Mouse (Mus musculus) yolk sac, embryonic 10.5 days (tissue): ENCODE data around the gene Zbtb46.
"Not testable (repeated sequence)": the region's sequence is repeated elsewhere in the genome, so short reads cannot be mapped to it uniquely, and the experiment has no call there.

Source experiments
- DNase-seq: peaks from one replicate; pipeline ENCODE4 v3.0.0-alpha.2; 2017; ENCODE audit warnings: low spot score

The Zbtb46 gene

DNA sequence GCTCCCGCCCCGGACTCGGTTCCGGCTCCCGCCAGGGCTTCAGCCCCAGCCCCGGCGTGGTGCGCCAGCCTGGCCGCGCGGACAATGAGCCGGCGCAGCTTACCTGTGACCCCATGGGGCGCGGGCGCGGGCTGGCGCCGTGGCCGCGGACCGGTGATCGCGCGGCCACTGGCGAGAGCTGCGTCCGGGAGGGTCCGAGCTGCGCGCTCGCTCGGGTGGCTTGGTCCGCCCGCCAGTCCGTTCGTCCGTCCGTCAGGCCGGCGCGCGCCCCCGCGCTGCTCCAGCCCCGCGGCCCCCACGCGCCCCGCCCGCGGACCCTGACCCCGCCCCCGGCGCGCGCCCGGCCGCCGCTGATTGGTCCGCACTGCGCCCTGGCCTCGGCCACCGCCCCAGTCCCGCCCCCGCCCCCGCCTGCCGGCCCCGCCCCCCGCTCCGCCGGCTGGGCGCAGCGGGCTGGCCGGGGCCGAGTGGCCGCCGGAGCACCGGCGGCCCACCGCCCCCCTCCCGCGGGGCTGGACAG, at the start of gene Zbtb46:
Gene Zbtb46, minus strand, starts transcription at position 274 of the 520 bp plus-strand sequence.
- DNase-seq, result peak; percentile 88

DNA sequence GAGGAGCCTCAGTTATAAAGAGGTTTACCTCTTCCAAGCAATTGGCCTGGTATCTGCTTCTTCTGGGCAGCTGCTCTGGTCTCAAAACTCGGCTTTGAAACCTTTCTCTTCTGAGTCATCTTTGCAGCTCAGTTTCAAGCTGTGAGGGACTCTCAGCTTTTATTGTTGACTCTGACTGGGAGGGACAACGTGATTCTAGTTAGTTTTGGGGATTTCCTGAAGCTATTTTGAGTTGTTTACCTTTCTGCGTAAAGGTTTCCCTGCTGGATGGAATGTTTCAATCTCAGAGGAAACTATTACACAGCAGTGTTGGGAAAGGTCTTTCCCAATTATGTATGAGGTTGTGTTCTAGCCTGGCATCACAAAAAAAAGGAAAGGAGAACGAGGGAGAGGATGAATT, 39.4 kb upstream of the Zbtb46 start:
- no peak for DNase-seq

GRCm38 (mm10) chr2:181497548-181497875, 38.3 kb upstream of the Zbtb46 start:
- no peak for DNase-seq

DNA sequence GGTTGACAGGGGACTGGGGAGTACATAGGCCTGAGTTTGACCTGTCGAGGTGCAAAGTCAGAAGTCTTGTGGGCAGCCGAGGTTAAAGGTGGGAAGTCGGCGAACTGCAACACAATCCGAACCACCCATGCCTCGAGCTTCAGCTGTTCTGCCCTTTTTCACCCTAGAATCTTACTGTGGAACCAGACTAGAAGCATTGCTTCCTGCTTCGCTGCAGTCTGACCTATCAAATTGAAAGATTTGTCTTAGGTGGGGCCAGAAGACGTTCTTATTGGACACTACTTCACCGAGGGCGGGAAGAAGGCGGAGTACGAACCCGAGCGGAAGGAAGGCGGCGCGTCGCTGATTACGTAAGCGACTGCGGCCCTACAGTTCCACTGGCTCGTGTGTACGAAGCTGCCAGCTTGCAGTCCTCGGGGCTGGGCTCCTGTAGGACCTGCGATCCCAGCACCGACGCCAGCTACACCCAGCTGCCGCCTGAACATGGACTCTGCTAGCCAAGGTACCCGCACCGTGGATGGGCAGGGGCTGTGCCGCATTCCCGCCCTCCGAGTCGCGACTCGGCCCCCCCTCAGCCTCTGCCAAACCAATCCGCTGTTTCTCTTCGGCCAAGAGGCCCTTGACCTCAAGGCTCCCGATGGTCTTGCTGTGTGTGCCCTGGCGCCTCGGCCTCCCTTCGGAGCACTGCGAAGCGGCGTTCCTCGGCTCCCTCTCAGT, 37.8 kb upstream of the Zbtb46 start, which contains the start of gene Tpd52l2:
Gene Tpd52l2, plus strand, starts transcription at position 312 of the 717 bp plus-strand sequence.
- DNase-seq, result peak; percentile 96

DNA sequence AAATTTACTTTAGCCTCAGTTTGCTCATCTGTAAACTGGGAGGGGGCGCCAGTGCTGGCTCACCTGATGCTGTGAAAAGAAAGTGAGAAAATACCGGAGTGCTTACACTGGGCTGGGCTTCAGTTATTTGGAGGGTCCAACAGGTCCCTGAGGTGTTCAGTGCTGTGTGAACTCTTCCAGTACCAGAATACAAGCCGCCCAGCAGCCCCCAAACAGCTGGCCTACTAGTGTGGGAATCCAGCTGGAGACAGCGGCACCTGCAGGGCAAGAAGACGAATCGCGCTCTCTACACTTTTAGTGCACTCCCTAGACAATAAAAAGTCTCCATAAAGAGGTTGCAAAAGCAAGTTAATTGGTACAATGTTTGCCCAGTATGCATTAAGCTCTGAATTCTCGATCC, 37.1 kb upstream of the Zbtb46 start:
- DNase-seq, result peak; percentile 62

DNA sequence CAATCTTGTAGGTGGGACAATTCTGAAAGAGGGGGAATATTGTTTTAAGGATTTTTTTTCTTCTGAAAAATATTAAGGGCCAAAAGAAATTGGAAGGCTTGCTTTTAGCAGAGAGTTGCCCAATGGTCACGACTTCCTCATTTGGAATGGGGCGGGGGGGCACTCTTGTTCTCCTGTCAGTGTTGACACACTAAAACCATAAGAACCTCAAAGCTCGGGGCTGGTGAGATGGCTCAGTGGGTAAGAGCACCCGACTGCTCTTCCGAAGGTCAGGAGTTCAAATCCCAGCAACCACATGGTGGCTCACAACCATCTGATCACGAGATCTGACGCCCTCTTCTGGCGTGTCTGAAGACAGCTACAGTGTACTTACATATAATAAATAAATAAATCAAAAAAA, 36.6 kb upstream of the Zbtb46 start:
- not testable (repeated sequence) for DNase-seq

- no peak for DNase-seq
Observed at GRCm38 (mm10) chr2:181494266-181494945, 35.2 kb upstream of the Zbtb46 start.

GRCm38 (mm10) chr2:181493156-181493927, 34.1 kb upstream of the Zbtb46 start, which contains the start of gene Abhd16b:
Abhd16b (plus strand) TSS chr2:181493206.
- no peak for DNase-seq

- DNase-seq, result no peak
Observed at GRCm38 (mm10) chr2:181492206-181492605, 33.0 kb upstream of the Zbtb46 start.

- no peak for DNase-seq
Observed at GRCm38 (mm10) chr2:181491432-181492205, 32.4 kb upstream of the Zbtb46 start.

DNA sequence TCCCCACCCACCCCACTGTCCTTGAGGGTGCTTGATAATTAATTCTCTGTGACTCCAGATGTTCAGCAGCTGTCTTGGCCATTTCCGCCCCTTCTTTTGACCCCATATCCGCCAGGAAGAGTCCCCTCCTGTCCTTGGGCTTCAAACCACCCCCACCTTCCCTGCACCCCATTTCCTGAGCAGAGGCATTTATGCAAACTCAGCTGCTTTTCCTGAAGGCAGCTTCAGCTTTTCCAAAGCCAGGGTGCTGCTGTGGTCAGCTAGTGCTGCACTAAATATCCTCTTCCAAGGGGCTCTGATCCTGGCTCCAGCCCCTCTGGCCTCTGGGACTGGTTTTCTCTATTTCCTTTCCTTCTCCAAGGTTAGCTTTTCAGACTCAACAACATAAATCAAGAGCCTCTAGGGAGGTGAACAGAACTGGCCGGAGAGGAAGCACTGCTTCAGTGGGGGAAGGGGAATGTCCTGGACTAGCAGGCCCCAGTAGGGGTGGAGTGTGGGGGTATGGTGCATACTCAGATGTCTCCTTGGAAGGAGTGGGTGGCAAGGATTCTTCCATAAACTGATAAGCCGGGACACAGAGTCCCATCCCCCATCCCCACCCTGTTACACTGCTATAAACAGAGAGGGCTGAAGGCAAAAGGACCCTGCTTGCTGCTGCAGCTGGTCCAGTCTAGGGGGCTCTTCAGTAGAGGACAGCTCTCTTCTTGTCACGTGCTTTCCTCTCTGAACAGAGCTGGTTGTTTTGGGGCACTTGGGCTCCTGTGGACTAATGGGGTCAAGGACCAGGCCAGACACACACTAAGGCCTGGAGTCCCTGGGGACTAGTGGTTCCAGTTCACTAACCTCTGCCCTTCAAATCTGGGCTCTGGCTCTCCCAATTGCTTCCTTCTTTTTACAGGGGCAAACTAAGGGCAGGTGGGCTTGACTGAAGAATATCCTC, 28.4 kb upstream of the Zbtb46 start:
- DNase-seq, result peak; percentile 83

DNA sequence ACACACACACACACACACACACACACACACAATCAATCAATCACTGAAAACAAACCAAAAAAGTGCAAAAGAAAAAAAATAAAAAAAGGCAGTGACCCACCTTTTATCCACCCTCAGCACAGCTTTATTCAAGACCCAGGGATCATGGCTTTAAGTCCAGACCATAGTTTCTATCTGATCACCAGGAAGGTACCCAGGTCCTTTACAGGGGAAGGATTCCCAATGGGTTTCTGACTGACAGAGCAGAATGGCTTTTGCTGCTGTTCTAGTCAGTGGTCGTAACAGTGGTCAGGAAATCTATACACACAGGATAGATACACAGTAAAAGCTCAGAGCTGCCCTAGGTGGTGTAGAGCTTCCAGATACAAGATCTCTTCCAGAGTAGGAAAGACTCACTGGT, 26.5 kb upstream of the Zbtb46 start:
- no peak for DNase-seq

DNA sequence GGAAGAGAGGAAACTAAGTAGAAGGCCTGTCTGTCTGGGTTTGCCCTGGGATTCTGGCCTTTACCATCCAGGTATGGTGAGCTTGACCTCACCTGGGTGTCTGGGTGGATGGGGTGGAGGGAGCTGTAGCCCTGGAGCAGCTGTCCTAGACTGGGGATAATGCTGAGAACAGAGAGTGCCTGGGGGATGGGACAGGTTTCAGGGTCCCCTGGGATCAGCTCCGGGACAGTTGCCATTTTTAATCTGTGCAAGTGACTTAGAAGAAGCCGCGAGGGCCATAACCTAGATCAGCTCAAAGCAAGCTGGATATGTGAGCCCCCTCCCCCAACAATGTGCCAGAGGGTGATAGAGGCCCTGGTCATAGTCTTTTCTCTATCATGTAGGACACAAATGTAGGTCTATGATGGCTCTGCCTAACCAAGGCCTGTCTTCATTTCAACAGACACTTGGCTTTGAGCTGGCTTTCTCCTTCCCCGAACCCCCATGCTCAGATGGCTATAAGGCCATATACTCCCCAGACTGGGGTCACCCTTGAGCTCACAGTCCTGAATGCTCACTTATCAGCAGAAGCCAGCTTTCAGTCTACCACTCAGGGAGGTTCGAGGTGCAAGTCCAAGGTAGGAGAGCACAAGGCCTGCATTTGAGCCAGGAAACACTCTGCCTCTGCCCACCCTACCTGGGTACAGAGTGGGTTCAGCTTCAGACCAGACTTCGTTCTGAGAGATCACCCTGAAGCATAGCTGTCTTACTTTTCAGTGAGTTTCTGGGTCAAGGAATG, 25.4 kb upstream of the Zbtb46 start:
- DNase-seq, result no peak

DNA sequence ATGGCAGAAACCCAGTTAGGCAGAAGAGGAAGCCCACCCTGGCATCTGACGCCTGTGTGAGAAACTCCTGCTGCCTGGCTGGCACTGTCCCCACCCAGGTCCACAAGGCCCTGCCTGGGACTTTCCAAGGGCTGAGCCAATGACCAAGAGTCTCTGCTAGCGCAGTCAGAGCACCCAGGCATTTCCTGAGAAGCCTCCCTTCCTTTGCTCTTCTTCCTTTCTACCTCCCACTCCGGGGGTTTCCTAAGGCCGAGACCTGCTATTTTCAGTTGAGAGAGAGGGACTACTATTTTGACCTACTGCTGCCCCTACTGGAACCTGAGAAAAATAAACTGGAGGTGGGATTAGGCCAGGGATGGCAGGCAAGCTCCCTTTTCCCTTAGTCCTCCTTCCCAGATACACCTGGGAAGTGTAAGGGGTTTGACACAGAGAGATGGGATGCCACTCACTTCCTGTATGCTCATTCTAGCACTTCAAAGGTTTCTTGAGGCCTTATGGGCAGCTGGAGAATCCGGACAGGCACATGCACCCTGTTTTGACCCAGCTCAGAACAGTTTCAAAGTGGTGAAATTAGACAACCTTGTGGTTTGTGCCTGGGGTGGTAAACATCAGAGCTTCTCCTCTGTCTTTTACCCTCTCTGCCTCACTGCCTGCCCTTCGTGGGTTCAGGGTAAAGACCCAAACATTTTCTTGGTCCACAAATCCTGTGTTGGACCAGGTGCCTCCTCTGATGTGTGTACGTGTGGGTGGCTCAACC, 24.5 kb upstream of the Zbtb46 start:
- DNase-seq, result peak; percentile 32

GRCm38 (mm10) chr2:181483120-181483519, 23.9 kb upstream of the Zbtb46 start:
- DNase-seq, result no peak

DNA sequence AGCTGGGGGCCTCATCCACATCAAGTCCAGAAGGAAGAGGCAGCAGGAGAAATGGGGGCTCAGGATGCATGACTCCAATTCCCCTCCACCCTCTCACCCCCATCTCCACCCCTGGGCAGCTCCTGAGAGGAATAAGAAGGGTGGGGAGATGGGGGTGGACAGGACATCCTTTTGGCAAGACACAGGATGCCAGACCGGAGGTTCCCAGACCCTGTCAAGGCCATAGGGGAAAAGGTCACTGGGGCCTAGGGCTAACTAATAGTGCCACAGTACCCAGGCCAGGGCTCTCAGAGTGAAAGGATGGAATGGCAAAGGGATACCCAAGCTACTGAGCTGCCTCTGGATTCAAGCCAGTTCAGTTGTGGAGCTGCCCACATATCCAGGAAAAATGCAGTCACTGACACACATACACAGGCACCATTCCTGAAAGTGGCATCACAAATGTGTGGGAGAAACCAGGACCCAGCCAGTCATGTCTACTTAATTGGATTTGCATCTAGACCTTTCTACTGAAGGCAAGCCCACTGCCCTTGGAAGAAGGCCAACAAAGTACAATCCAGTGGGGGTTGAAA, 13.1 kb upstream of the Zbtb46 start:
- DNase-seq, result no peak

GRCm38 (mm10) chr2:181471246-181471645, 12.0 kb upstream of the Zbtb46 start:
- DNase-seq, result no peak

DNA sequence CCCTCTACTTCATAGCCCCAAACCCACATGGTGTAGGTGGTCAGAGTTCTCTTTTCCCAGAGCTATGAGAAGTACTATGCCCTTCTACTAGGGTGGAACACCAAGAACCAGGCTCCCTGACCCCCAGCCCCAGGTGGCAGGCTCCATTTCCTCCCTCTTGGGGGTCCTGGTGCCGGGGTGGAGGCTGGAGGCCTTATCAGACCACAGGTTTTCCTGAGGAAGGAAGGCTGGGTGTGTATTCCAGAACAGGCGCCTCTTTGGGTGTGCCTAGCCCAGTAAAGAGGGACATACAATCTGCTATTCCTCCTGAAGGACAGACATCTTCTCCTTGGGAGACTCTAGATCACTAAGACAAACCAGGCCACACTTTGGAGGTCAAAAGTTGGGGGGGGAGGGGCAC, 11.1 kb upstream of the Zbtb46 start:
- DNase-seq, result no peak

DNA sequence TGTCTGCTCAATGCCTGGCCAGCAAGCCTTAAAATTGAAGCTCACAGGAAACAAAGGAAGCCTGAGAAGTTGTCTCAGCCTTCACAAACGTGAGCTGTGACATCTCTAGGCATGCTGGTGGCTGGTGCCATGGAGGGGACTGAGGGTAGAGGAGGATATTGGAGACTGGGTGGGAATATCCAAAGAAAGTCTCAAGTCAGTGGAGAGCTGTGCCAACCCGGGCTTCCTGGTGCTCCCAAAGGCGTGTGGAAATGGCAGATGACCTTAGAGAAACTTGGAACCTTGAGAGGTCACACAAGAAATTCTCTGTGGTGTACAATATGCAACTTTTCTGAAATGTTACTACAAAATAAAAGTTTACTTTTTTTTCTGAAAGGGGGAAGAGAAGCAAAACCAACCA, 6.2 kb upstream of the Zbtb46 start:
- no peak for DNase-seq
